Mouse (Mus musculus): ENCODE measurements around the gene Slc2a10. TPM values are rescaled to one million over a fixed set of nuclear protein-coding genes. Genes with fewer than 3 reads are reported as not detected.

Gene Slc2a10
- 1 to 10 TPM; 4.1 to 4.2 TPM for total RNA-seq (2021)

GRCm38 (mm10) chr2:165503259-165504203 is at the start of gene Slc2a10:
Gene Slc2a10, plus strand, starts transcription at chr2:165503787.
- intact Hi-C loops (cut with DNase I): no loop called here
- peak; percentile 62 for DNase-seq (ENCODE audit: low spot score)

DNA sequence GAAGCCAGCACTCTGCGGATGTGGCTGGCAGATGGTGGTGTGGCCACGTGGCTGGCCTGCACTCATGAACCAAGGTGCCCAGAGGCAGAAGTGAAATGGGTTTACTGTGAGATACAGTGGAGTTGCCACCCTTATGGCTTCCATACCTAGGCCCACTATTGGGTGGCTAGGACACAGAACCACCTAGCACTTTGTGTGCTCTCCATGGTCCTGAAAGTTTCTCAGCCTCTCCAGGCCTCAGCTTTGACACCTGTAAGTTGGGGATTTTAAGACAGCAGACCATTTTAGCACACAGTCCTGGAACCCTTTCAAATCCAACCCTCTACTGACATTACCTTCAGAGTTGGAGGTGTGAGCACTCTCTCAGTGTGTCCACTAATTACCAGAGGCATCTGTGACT is 46.9 kb upstream of the Slc2a10 start:
- no peak for DNase-seq (ENCODE audit: low spot score)
- intact Hi-C loops (cut with DNase I): no loop called here

GRCm38 (mm10) chr2:165458189-165458588 is 45.4 kb upstream of the Slc2a10 start:
- intact Hi-C loops (cut with DNase I): no loop called here
- DNase-seq (ENCODE audit: low spot score): no peak

- intact Hi-C loops (cut with DNase I): no loop called here
- no peak for DNase-seq (ENCODE audit: low spot score)
Measured at GRCm38 (mm10) chr2:165459663-165460062, 43.9 kb upstream of the Slc2a10 start.

DNA sequence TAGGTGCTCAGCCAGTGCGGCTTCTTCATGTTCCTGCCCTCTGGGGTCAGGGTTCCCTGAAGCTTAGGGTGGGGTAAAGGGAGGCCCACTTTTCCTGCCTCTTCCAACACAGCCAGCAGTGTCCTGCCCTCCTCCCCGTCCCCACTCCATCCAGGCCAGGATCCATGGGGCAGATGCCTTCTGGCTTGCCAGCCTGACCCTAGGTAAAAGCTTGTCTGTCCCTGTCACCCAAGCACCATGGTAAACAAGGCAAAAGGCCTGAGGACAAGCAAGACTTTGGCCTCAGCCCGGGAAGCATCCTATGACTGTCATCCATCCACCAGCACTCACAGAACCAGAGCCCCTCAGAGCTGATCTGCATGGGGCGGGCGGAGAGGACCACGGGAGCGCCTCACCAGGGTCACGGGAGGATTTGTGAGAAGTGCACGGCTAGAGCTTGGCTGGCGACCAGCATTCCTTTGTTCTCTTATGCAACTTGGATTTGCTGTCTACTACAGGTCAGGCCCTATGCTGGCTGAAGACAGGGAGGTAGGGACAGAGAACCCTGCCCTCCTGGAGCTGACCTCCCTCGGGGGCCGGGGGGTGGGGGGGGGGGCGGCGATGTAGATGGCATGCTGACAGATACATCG is 35.6 kb upstream of the Slc2a10 start:
- DNase-seq (ENCODE audit: low spot score): no peak
- intact Hi-C loops (cut with DNase I): no loop called here

DNA sequence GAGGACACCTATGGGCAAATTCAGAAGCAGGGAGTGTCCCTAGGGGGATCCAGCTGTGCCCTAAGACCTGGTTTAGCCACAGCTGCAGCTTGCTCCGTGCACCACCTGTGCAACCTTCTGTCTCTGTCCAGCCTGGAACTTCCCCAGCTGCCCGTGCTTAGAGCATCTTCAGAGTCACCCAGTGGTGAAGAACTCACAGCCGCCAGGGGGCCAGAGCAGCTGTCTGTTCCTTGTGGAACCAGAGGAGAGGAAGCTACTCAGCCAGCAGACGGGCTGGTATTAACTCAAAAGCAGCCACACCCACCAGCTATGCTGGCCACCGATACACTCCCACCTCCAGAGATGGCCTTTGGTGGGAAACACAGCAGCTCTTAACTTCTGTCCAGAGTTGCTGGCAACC is 33.4 kb upstream of the Slc2a10 start:
- DNase-seq (ENCODE audit: low spot score): no peak
- intact Hi-C loops (cut with DNase I): no loop called here

DNA sequence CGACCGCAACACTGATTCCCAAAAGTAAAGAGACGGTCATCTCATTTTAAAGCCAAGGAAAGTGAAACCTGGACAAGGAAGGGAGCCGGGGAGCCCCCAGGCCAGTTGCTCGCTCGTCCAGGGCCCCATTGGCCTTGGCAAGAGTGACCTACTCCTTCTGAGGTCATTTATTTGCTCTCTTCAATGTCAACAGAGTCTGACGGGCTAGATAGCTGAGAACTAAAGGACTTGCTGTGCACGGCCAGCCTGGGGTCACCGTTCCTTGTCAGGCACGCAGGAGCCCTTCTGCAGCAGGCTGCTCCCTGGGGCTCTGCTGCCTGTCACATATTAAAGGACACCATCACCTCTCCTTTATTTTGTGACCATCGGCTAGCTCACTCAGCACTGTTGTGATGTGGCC is 31.6 kb upstream of the Slc2a10 start:
- intact Hi-C loops (cut with DNase I): no loop called here
- no peak for DNase-seq (ENCODE audit: low spot score)

- DNase-seq (ENCODE audit: low spot score): no peak
- intact Hi-C loops (cut with DNase I): no loop called here
Measured at GRCm38 (mm10) chr2:165473003-165473402, 30.6 kb upstream of the Slc2a10 start, which contains the start of gene Slc13a3. Gene Slc13a3, minus strand, starts transcription at chr2:165473230.

DNA sequence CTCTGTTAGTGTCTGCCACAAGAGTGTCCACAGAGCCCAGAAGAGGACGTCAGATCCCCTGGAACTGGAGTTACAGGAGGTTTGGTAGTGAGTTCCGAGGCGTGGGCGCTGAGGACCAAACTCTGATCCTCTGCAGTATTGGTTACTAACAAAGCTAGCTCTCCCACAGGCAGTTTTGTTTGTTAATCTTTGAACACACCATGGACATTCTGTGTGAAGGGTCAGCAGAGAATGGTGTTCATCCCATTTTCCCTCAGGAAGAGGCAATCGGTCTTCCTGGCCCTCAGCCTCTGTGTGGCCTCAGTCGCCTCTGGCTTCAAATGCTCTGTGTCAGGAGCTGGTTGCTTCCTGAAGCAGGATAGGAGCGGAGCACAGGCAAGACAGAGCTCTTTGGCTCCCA is 28.2 kb upstream of the Slc2a10 start:
- DNase-seq (ENCODE audit: low spot score): no peak
- intact Hi-C loops (cut with DNase I): no loop called here

GRCm38 (mm10) chr2:165475850-165476249 is 27.7 kb upstream of the Slc2a10 start:
- intact Hi-C loops (cut with DNase I): no loop called here
- no peak for DNase-seq (ENCODE audit: low spot score)

- intact Hi-C loops (cut with DNase I): no loop called here
- DNase-seq (ENCODE audit: low spot score): no peak
Measured at GRCm38 (mm10) chr2:165482003-165482402, 21.6 kb upstream of the Slc2a10 start.

GRCm38 (mm10) chr2:165484152-165484551 is 19.4 kb upstream of the Slc2a10 start:
- intact Hi-C loops (cut with DNase I): no loop called here
- no peak for DNase-seq (ENCODE audit: low spot score)

DNA sequence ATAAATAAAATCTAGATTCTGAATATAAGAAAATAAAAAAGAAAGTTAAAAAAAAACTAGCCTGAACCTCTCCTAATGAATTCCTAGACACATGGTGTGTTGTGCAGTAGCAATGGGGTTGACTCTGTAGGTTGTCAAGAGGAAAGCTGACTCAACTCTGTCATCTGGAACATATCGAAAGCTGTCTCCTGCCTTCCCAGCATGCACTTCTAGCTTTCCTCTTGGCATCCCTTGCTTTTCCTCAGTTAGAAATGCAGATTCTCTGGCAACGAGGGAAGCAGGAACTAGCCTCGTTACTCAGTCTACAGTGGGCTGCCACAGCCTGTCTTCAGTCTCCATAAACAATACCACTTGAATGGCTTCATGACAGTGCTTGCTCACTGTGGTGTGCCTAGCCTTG is 17.8 kb upstream of the Slc2a10 start:
- intact Hi-C loops (cut with DNase I): loop anchor here (2.0 to 5.0 kb wide), 2 partner anchors 95 to 414 kb away; no protein-coding TSS in a partner anchor
- no peak for DNase-seq (ENCODE audit: low spot score)

GRCm38 (mm10) chr2:165486401-165486800 is 17.2 kb upstream of the Slc2a10 start:
- DNase-seq (ENCODE audit: low spot score): no peak
- intact Hi-C loops (cut with DNase I): loop anchor here (2.0 to 5.0 kb wide), 2 partner anchors 96 to 414 kb away; no protein-coding TSS in a partner anchor

DNA sequence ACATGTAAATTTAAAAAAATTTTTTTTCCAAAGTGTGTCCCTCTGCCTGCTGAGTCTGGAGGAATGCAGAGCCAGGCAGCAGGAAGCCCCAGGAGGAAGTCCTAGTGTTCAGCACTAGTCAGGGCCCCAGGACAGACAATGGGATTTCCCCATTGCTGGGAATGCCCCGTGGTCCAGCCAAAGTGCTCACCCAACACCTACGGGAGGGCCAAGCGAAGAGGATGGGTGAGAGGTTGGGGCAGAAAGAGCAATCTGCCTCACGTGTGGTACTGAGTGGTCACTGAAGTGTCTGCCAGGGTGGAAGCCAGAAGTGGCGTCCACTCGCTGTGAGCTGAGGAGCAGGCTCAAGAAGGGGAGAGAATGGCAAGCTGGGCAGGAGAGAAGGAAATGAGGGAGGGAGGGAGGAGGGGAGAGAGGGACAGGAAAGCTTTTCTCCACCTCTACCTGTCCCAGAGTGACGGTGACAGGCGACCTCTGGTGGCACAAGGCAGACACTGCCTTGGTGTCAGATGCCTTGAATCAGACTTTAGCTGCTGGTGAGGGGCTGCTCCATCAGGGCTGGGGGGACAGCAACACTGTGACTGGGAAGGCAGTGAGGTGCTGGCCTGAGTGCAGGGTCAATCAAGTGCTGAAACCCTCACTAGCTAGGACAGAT is 16.6 kb upstream of the Slc2a10 start:
- intact Hi-C loops (cut with DNase I): loop anchor here (1.0 to 5.0 kb wide), 3 partner anchors 96 to 415 kb away; no protein-coding TSS in a partner anchor
- no peak for DNase-seq (ENCODE audit: low spot score)

DNA sequence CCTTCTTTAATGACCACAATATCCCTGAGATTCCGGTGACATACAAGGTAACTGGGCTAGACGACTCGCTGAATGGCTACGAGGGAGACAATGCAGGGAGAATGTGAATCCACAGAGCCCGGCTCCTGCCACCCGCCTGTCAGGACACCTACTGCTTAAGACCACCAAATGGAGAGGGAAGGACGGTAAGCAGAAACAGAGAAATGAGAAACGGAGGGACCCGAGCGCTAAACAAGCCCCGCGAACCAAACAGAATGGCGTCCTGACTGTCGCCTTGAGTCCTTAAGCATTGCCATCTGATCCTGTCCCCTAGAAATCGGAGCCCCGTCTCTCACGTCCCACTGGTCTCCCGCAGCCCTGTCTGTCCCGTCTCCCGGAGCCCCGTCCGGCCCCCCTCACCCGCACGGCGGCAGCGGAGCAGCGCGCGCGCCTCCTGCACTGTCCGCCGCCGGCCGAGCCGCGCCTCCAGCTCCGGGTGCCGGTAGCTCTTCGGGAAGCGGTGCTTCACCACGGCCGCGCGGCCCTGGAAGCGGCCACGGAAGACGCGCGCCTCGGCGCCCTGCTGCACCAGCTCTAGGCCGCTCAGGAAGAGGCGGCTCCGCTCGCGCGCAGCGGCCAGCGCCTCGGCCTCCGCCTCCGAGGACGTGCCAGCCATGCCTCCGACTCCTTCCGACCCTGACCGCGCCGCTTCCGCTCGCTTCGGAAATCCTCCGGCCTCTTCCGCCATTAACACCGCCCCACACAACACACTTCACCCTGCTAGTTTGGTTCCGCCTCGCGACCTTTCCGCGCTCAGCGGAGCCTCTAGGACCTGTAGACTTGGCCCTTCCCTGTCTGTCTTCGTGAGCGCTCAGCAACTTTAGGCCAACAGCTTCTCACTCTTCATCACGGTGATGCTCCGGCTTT is 10.7 kb upstream of the Slc2a10 start, which contains the start of gene Trp53rka:
Gene Trp53rka, minus strand, starts transcription at position 677 of the 906 bp plus-strand sequence.
- peak; percentile 76 for DNase-seq (ENCODE audit: low spot score)
- intact Hi-C loops (cut with DNase I): no loop called here

DNA sequence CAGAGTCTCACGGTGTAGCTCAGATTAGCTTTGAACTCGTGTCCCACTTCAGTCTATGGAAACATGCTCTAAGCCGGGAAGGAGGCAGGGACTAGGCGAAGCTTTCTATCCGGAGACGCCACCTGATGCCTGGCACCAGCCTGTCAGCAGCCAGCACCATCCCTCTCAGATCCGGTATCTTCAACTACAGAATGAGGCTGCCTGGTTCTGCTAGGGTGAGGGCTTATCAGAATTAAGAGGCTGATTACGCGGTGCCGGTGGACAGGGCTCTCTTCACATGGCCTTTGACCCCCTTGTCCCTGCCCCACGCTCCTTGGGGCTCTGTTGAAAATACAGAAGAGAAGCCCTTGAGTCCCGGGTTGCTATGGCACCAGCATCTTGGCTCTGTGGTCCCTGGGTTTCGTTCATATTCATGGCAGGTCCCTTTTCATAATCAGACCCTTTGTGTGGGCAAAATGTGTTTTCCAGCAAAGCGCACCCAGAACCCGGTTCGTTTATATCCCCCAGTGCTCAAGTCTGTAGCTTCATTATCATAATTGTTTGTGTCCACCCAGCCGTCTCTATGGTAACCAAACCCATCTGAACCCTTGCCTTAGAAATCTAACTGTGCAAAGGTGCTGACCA is 9.9 kb upstream of the Slc2a10 start:
- intact Hi-C loops (cut with DNase I): no loop called here
- no peak for DNase-seq (ENCODE audit: low spot score)

DNA sequence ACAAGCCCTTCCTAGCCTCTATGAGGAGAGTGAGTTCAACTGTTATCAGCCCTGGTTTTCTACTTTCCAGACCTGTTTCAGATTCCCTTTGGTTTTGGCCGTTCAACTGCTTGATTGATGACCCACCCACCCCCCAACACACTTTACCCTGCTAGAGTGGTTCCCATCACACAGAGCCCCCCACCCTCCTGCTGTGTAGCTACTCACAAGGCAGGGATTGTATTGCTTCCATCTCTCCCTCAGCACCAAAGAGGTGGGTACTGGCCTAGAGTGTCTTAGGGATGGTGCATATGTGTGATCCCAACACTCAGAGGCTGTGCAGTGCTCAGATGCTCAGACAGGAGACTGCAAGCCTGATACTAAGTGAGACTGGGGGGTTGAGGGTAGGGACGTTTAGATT is 9.1 kb upstream of the Slc2a10 start:
- no peak for DNase-seq (ENCODE audit: low spot score)
- intact Hi-C loops (cut with DNase I): no loop called here

- intact Hi-C loops (cut with DNase I): no loop called here
- DNase-seq (ENCODE audit: low spot score): no peak
Measured at GRCm38 (mm10) chr2:165496251-165496650, 7.3 kb upstream of the Slc2a10 start.

Measured in heart, postnatal 25 days (tissue).